9 mouse cellular contexts compared by ENCODE assay signal in genomic region chr4:124236476-124236875, GRCm38 (mm10).
A peak's percentile ranks its signal among the peaks of the same experiment; 100 is the strongest.
DNase-seq lines count a peak whose midpoint lies in the region; ATAC-seq and TF ChIP-seq lines count a peak whose summit lies in the region.
"Had no signal": no experiment of that assay in that cellular context is flagged by ENCODE, and none has a peak within 500 bp of the region (broad histone marks: within the 10 kb centered on the region; RNA-seq: fewer than 3 reads in every experiment).

No protein-coding gene starts in this region.

- no peaks in the 10 kb centered on the region for H3K27me3 ChIP-seq in midbrain, postnatal 0 days (ENCODE audit: insufficient read depth, low read length)
- H3K27me3 ChIP-seq: liver, embryonic 15.5 days had no signal

- TF ChIP-seq CTCF in midbrain, postnatal 0 days (IDR thresholded peaks at IDR 0.05) = no peak

- 34% methylated on average over 16 of the region's 16 CpGs for WGBS in midbrain, postnatal 0 days

- peak overlapping the region; percentile 22; the same call in 1 of the 2 replicates for H3K4me2 ChIP-seq in midbrain, postnatal 0 days (ENCODE audit: low read depth, low read length, poor library complexity, severe bottlenecking)
- H3K4me2 ChIP-seq: liver, embryonic 15.5 days had no signal

- H3K36me3 ChIP-seq in midbrain, postnatal 0 days (ENCODE audit: insufficient read depth, low read length) = no peaks in the 10 kb centered on the region
- H3K36me3 ChIP-seq: liver, embryonic 15.5 days had no signal

- no peak overlapping the region for H3K27ac ChIP-seq in midbrain, postnatal 0 days (ENCODE audit: low read depth, low read length)
- H3K27ac ChIP-seq: liver, embryonic 15.5 days had no signal

- H3K4me3 ChIP-seq in midbrain, postnatal 0 days (ENCODE audit: low read depth, low read length) = no peak overlapping the region
- H3K4me3 ChIP-seq: liver, embryonic 15.5 days had no signal

- H3K4me1 ChIP-seq in midbrain, postnatal 0 days (ENCODE audit: insufficient read depth, low read length) = 0 out of 2 replicates have a peak, but pooled peaks cover 8% of the 10 kb centered on the region
- H3K4me1 ChIP-seq: liver, embryonic 15.5 days had no signal

- no peak overlapping the region for H3K9ac ChIP-seq in midbrain, postnatal 0 days (replicated peaks; ENCODE audit: low read length, poor library complexity, severe bottlenecking)
- H3K9ac ChIP-seq: liver, embryonic 15.5 days had no signal

- peak; percentile 52 to 72 for DNase-seq in cerebellum, postnatal 25 days
- peak; percentile 20 for DNase-seq in ovary, postnatal 10 days (ENCODE audit: low spot score)
- DNase-seq in ovary, adult 18-20 months (ENCODE audit: low spot score) = no peak
- peak; percentile 95 for DNase-seq in heart, postnatal 4 days
- peak; percentile 51 for DNase-seq in midbrain, postnatal 0 days (ENCODE audit: low spot score)
- no peak for DNase-seq in spleen, adult 12 weeks (ENCODE audit: low spot score)

- no peak for ATAC-seq in cerebellum, adult (ENCODE audit: insufficient number of reproducible peaks, low FRiP score, low TSS enrichment)
- ATAC-seq in midbrain, postnatal 0 days (ENCODE audit: low FRiP score) = no peak
- ATAC-seq in frontal cortex, adult (ENCODE audit: low TSS enrichment) = no peak

- H3K9me3 ChIP-seq in midbrain, postnatal 0 days (ENCODE audit: low read length) = no peaks in the 10 kb centered on the region
- H3K9me3 ChIP-seq: liver, embryonic 15.5 days had no signal

Comparison
In these comparisons a context has a peak if more than half of its experiments do, and no peak if none do; other contexts are left out.
1. DNase-seq: peak in cerebellum, postnatal 25 days (2 of 2), ovary, postnatal 10 days (single experiment), heart, postnatal 4 days (single experiment) and midbrain, postnatal 0 days (single experiment); none in ovary, adult 18-20 months (single experiment) and spleen, adult 12 weeks (single experiment).